Mouse (Mus musculus) adrenal gland (tissue): ENCODE results near the gene Tspan32.

Source experiments
- intact Hi-C: fragments of 180-260 bp; cut with DNase I; formaldehyde crosslinking; loops from one replicate; pipeline ENCODE4 v1.15.1; 2025

The Tspan32 gene

GRCm38 (mm10) chr7:143006756-143007598 is 2.1 kb downstream of the Tspan32 start:
- intact Hi-C loops = loop anchor here (5.0 kb wide), 1 partner anchor 45 kb away; the partner anchor contains the start of gene Cd81

DNA sequence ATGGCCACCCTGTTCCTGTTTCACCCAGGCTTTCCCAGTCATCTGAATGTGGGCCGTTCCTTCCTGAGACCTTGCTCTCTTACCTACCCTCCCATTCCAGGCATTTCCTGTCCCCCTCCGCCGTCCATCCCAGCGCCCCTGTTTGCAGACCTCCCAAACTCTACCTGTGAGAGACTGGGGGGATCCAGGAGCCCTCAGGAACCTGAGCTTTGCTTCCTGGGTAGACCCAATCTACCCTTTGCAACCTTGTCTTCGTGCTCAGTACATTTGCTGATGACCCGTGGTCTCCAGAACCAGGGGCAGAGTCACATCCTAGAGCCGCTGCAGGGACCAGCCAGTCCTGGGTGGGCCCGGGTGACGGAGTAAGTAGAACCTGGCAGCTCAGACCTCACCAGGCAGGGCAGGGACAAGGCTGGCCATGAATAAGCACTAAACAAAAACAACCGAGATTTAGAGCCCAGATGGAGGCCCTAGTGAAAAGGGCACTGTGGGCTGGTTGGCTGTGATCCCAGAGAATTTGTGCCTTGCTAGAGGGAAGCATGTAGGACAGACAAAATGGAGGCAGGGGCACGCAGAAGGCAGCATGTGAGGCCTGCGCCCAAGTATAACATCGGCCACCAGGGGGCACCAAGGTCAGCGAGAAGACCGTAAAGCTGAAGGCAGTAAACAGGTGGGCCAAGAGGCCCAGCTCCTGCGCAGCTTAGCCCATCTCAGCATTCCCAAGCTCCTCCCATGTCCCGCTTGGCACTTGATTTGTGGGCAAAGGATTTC is 2.9 kb downstream of the Tspan32 start:
- intact Hi-C loops = loop anchor here (1.0 to 5.0 kb wide), 2 partner anchors 45 to 79 kb away; partner anchors contain the start of gene Cd81

- intact Hi-C loops = loop anchor here (1.0 to 5.0 kb wide), 2 partner anchors 44 to 78 kb away; partner anchors contain the start of gene Cd81
Measured at GRCm38 (mm10) chr7:143008370-143008926, 3.6 kb downstream of the Tspan32 start.

DNA sequence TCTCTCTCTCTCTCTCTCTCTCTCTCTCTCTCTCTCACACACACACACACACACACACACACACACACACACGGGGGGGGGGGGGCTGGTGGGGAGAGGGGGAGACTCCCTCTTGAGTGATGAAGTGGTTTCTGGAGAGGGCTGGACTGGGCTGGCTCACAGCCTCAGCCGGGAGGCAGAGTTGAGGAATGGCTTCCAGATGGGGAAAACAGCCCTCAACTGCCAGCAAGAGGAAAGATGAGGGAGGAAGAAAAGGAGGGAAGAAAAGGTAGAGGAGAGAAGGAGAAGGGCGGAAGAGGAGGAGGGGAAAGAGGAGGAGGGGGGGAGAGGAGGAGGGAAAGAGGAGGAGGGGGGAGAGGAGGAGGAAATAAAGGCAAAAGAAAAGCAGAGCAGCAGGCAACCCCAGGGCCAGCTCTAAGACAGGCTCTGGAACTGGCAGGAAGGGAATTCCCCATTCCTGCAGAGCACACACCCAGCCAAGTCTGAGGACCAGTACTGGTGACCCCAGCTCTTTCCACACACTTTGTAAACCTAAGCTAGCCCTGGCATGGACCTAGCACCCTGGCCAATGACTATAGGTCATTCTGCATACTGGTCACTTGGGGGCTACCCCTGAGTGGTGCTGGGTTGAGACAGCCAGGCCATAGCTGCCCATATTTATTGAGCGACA is 4.3 kb downstream of the Tspan32 start:
- intact Hi-C loops = loop anchor here (1.0 to 5.0 kb wide), 2 partner anchors 43 to 77 kb away; partner anchors contain the start of gene Cd81

DNA sequence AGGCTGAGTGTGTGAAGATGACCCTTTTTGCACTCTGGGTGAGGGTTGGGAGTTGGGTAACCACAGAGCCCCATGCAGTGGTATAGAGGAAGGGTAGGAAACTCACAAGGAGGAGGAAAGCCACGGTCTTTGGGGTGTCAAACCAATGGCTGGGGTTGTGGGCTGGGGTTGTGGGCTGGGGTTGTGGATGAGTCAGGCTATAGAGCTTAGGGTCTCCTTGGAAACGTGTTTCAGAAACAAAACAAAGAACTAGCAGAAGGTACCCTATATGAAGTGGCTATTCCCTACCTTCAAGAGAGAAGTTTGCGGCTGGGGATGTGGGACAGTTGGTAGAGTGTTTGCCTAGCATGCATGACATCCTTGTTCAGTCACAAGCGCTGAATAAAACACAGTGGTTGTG is 5.2 kb downstream of the Tspan32 start:
- intact Hi-C loops = loop anchor here (5.0 kb wide), 1 partner anchor 42 kb away; the partner anchor contains the start of gene Cd81

DNA sequence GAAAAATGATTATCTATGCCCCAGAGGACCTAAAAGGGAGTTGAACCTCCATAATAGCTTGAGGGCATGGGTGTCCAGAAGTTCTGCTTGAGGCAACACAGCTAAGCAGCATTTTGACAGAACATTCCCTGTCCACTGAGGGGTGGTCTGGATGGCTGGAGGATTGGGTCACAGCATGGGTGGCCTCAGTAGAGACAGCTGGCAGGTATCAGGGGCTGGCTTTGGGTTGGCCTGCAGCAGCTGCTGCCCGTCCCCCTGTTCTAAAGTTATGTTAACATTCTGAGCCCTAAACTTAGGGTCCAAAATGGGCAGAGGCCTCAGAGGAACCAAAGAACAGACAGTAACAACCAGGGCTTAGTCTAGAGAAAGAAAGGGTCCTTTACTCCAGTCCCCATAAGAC is 6.4 kb downstream of the Tspan32 start:
- intact Hi-C loops = no loop called here

DNA sequence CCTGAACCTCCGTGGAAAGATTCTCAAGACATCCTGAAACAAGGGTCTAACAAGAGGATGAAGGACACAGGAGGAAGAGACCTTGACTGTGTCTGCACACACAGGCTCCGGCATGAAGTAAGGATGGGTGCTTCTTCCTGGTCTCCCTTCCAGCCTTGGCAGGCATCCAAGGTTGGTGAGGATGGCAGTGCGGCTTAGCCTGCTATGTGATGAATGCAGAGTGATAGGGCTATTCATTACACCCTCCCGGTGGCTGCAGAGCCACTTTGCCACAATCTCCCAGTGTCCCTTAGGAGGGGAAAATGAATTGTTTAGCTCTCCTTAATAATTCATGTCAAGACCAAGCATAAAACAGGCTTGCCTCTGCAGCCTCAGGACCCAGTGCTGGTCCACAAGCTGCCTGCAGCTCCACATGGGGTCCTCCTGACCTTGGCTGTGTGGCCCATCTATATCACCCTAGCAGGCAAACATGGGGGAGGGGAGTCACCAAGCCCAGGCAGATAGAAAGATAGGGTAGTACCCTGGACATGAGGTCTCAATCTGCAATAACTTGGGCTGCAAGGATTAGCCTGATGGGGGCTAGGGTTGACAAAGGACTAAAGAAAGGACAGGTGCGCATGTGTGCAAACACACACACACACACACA is 7.5 kb downstream of the Tspan32 start:
- intact Hi-C loops = no loop called here

GRCm38 (mm10) chr7:143013420-143014178 is 8.8 kb downstream of the Tspan32 start:
- intact Hi-C loops = no loop called here

GRCm38 (mm10) chr7:143014862-143015659 is 10.2 kb downstream of the Tspan32 start:
- intact Hi-C loops = no loop called here

- intact Hi-C loops = no loop called here
Measured at GRCm38 (mm10) chr7:143015755-143016423, 11.0 kb downstream of the Tspan32 start.

DNA sequence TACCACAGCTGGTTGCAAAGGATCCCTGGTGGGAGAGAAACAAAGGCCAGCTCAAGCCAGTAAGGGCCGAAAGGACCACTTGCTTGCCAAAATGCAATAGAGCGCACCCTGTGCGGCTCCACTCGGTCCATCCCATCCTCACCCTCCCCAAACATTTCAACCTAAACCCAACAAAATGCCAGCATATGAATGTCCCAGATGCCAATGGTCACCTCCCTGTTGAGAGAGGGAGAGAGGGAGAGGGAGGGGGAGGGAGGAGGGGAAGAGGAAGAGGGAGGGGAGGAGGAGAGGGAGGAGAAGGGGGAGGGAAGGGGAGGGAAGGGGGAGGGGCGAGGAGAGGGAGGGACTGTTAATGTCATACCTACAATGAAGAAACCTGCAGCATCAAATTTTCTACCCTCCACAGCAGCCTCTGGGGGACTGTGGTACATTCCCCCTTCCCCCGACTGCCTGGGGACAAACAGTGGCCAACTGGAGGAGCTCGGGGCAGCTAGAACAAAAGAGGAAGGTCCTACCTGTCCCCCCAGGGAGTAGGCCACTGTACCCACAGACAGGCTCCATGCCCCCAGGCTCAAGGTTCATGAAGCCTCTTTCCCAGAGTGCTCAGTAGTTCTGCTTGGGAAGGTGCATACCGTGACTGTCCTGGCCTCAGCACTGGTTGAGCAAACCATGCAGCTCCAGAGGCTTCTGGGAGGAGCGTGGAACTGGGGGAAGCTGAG is 11.7 kb downstream of the Tspan32 start:
- intact Hi-C loops = no loop called here

- intact Hi-C loops = no loop called here
Measured at GRCm38 (mm10) chr7:143017181-143017580, 12.3 kb downstream of the Tspan32 start.

- intact Hi-C loops = no loop called here
Measured at GRCm38 (mm10) chr7:143020040-143020439, 15.2 kb downstream of the Tspan32 start.

DNA sequence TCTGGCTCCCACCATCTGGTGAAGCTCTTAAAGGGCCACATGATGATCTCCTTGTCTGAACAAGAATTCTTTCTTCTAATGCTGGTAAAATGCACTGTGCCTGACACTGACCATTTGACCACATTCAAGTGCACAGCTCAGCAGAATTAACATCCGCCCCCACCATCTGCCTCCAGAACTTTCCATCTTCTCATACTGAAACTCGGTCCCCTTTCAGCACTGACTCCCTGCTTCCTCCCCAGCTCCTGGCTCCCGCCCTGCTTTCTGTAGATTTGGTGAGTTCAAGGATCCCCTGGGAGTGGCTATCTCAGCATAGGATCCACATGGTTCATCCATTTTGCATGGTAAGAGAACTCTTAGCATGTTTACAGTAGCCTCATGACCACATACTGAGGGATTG is 15.9 kb downstream of the Tspan32 start:
- intact Hi-C loops = no loop called here

GRCm38 (mm10) chr7:143021356-143022164 is 16.7 kb downstream of the Tspan32 start:
- intact Hi-C loops = no loop called here

DNA sequence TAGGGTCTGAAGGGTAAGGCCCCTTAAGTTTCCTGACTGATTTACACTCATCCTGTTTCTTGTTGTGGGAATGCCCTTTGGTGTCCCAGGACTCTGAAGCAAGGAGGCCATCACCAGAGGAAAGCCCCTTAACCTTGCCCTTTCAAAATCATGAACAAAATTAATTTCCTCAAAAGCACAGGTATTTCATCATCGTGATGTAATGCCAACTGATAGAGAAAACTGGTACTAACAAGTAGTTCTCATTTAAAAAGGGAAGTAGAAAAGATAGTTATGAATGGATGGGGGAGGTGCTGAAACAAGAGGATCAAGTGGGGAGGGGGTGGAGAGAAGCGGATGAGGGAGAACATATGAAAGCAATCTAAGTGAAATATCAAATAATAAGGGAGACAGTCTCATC is 18.7 kb downstream of the Tspan32 start:
- intact Hi-C loops = no loop called here

GRCm38 (mm10) chr7:143024293-143024692 is 19.4 kb downstream of the Tspan32 start:
- intact Hi-C loops = no loop called here
